In the genomic region with DNA sequence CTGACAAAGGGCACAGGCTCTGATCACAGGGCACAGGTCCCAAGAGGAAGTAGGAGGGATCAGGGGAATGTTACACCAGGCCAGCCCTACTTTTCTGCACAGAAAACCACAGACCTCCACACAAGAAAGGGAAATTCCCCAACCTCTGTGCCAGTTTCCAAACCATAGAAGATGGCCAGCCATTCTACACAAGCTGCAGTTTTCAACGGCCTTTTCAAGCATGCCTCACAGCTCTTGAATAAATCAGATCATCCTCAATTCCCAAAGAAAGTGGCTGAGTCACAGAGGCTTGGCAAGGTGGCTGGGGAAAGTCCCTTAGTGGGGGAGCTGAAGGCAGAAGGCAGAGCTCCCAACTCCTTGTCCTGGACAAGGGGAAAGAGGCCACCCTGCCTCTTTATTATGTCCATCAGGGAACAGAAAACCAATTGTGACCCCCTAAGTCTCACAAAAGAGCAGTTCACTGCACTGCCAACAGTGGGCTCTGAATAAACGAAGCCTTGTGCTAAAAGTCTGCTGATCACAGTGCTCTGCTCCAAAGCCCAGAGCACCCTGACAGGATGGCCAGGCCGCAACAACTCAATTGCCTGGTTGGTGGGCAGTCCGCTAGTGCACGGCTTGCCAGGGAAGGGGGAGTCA, we compare ENCODE assay signal across 8 mouse cellular contexts.
DNase-seq lines count a peak whose midpoint lies in the region; ATAC-seq lines count a peak whose summit lies in the region.

No protein-coding gene starts in this region.

- intact Hi-C loops in heart, postnatal 14 days (cut with DNase I): no loop called here

- peak; percentile 96 for ATAC-seq in common myeloid progenitor, adult 5-6 weeks (replicated peaks; ENCODE audit: low read depth, poor library complexity, severe bottlenecking)
- ATAC-seq in erythroid progenitor cell, adult 5-6 weeks (replicated peaks; ENCODE audit: low FRiP score, poor library complexity, severe bottlenecking): no peak

- peak; percentile 28 to 48 for DNase-seq in lung, adult 18-20 months
- no peak for DNase-seq in lung, postnatal 25 days (ENCODE audit: low spot score)
- DNase-seq in heart, postnatal 14 days: peak; percentile 21 to 49
- DNase-seq in lung, postnatal 10 days: peak; percentile 40
- no peak for DNase-seq in thymus, postnatal 14 days
- no peak for DNase-seq in thymus, adult 18-20 months

Comparison
In these comparisons a context has a peak if more than half of its experiments do, and no peak if none do; other contexts are left out.
1. DNase-seq: peak in lung, adult 18-20 months (2 of 2), heart, postnatal 14 days (2 of 2) and lung, postnatal 10 days (single experiment); none in lung, postnatal 25 days (single experiment), thymus, postnatal 14 days (single experiment) and thymus, adult 18-20 months (0 of 2).